Mouse (Mus musculus) liver, adult 2 months (tissue): ENCODE results near the gene Zfp985.

Experiments
- CTCF ChIP-seq: fragments of 200-500 bp; IDR thresholded peaks from 2 replicates; pipeline ENCODE4 v1.5.1; 2011; ENCODE audit warnings: low read depth, low read length, control low read depth
- POLR2A ChIP-seq: fragments of 200-500 bp; IDR thresholded peaks from 2 replicates; pipeline ENCODE4 v1.6.1; 2011; ENCODE audit warnings: low read length, control low read depth; ENCODE audit not compliant: insufficient read depth; ENCODE audit errors: extremely low read depth

GRCm38 (mm10) chr4:147525125-147525524 lies 28.0 kb upstream of the Zfp985 start:
- TF ChIP-seq CTCF (no peak), POLR2A (no peak)
